Mouse (Mus musculus): Measurements from ENCODE around the gene Por.

- TF ChIP-seq HCFC1 (IDR thresholded peaks at IDR 0.05; ENCODE audit: borderline replicate concordance, insufficient read depth, low read length) (no peak), ZNF384 (IDR thresholded peaks at IDR 0.05; ENCODE audit: low read depth, low read length) (peak; percentile 75; the same call in 1 of the 2 replicates), MAFK (IDR thresholded peaks at IDR 0.05; ENCODE audit: insufficient read depth, low read depth, low read length) (no peak)
Measured at GRCm38 (mm10) chr5:135630598-135630997, 39.2 kb upstream of the Por start.
